ENCODE assay signal across 10 mouse cellular contexts in genomic region chr16:15294911-15295659, GRCm38 (mm10). TPM values are rescaled to one million over a fixed set of nuclear protein-coding genes. Genes with fewer than 3 reads are reported as not detected.
DNase-seq lines count a peak whose midpoint lies in the region; ATAC-seq and TF ChIP-seq lines count a peak whose summit lies in the region.
"Had no signal": no experiment of that assay in that cellular context is flagged by ENCODE, and none has a peak within 500 bp of the region (broad histone marks: within the 10 kb centered on the region; RNA-seq: fewer than 3 reads in every experiment).

No protein-coding gene starts in this region.

- H3K4me2 ChIP-seq in liver, postnatal 0 days (ENCODE audit: low read depth, low read length) = no peak overlapping the region
- no peak overlapping the region for H3K4me2 ChIP-seq in liver, embryonic 11.5 days
- H3K4me2 ChIP-seq in lung, embryonic 16.5 days (ENCODE audit: low read depth, low read length) = no peak overlapping the region
- H3K4me2 ChIP-seq: liver, embryonic 15.5 days had no signal

- 54% methylated on average over 8 of the region's 8 CpGs for WGBS in liver, postnatal 0 days (ENCODE audit: insufficient replicate concordance)
- 61% methylated on average over 8 of the region's 8 CpGs for WGBS in liver, embryonic 11.5 days
- 59% methylated on average over 8 of the region's 8 CpGs for WGBS in lung, embryonic 16.5 days

- no peaks in the 10 kb centered on the region for H3K4me1 ChIP-seq in liver, postnatal 0 days (ENCODE audit: insufficient read depth)
- H3K4me1 ChIP-seq in liver, embryonic 11.5 days (replicated peaks; ENCODE audit: control insufficient read depth, insufficient read depth, low read length) = no peaks in the 10 kb centered on the region
- H3K4me1 ChIP-seq in lung, embryonic 16.5 days (replicated peaks; ENCODE audit: control insufficient read depth, insufficient read depth, low read length) = no peaks in the 10 kb centered on the region
- H3K4me1 ChIP-seq: liver, embryonic 15.5 days had no signal

- H3K4me3 ChIP-seq in liver, postnatal 0 days (ENCODE audit: low read depth, low read length) = no peak overlapping the region
- H3K4me3 ChIP-seq in liver, embryonic 11.5 days (ENCODE audit: low read depth, low read length) = no peak overlapping the region
- no peak overlapping the region for H3K4me3 ChIP-seq in lung, embryonic 16.5 days (ENCODE audit: low read length)
- H3K4me3 ChIP-seq: liver, embryonic 15.5 days had no signal

- intact Hi-C loops in left cerebral cortex, postnatal 10 days (cut with DNase I) = loop anchor here (5.0 kb wide), 1 partner anchor 593 kb away; no protein-coding TSS in a partner anchor

- TF ChIP-seq EP300 in liver, postnatal 0 days (IDR thresholded peaks at IDR 0.05; ENCODE audit: low read depth) = no peak

- H3K27ac ChIP-seq in liver, postnatal 0 days (ENCODE audit: low read depth) = no peak overlapping the region
- no peak overlapping the region for H3K27ac ChIP-seq in liver, embryonic 11.5 days (ENCODE audit: low read depth, low read length)
- H3K27ac ChIP-seq in lung, embryonic 16.5 days (ENCODE audit: low read length) = no peak overlapping the region
- H3K27ac ChIP-seq: liver, embryonic 15.5 days had no signal

- no peaks in the 10 kb centered on the region for H3K9me3 ChIP-seq in liver, postnatal 0 days (ENCODE audit: low read length)
- no peaks in the 10 kb centered on the region for H3K9me3 ChIP-seq in liver, embryonic 11.5 days (ENCODE audit: control insufficient read depth, low read length)
- H3K9me3 ChIP-seq in lung, embryonic 16.5 days (ENCODE audit: control insufficient read depth, low read length) = no peaks in the 10 kb centered on the region
- H3K9me3 ChIP-seq: liver, embryonic 15.5 days had no signal

- H3K27me3 ChIP-seq in liver, postnatal 0 days (ENCODE audit: insufficient read depth, low read length) = no peaks in the 10 kb centered on the region
- H3K27me3 ChIP-seq in liver, embryonic 11.5 days (replicated peaks; ENCODE audit: control insufficient read depth, insufficient read depth, low read length) = no peaks in the 10 kb centered on the region
- H3K27me3 ChIP-seq in lung, embryonic 16.5 days (ENCODE audit: control insufficient read depth, insufficient read depth, low read depth, low read length) = no peaks in the 10 kb centered on the region
- H3K27me3 ChIP-seq: liver, embryonic 15.5 days had no signal

- peak; percentile 36; the same call in 1 of the 2 replicates for TF ChIP-seq CTCF in liver, postnatal 0 days (IDR thresholded peaks at IDR 0.05; ENCODE audit: low read depth)
- peak; percentile 34; the same call in 1 of the 2 replicates for TF ChIP-seq CTCF in brain, embryonic 14.5 days (IDR thresholded peaks at IDR 0.05; ENCODE audit: borderline replicate concordance, extremely low read depth, insufficient read depth, insufficient read length)

- TF ChIP-seq POLR2A in brain, embryonic 14.5 days (IDR thresholded peaks at IDR 0.05; ENCODE audit: borderline replicate concordance, extremely low read depth, insufficient read depth, insufficient read length, poor library complexity, severe bottlenecking) = no peak

- H3K36me3 ChIP-seq in liver, postnatal 0 days (replicated peaks; ENCODE audit: insufficient read depth, low read length) = no peaks in the 10 kb centered on the region
- no peaks in the 10 kb centered on the region for H3K36me3 ChIP-seq in liver, embryonic 11.5 days (ENCODE audit: control insufficient read depth, insufficient read depth, low read length)
- no peaks in the 10 kb centered on the region for H3K36me3 ChIP-seq in lung, embryonic 16.5 days (ENCODE audit: control insufficient read depth, insufficient read depth, low read length)
- H3K36me3 ChIP-seq: liver, embryonic 15.5 days had no signal

- no peak for ATAC-seq in liver, postnatal 0 days
- ATAC-seq in liver, embryonic 11.5 days (replicated peaks; ENCODE audit: low FRiP score) = no peak
- ATAC-seq in lung, embryonic 16.5 days (ENCODE audit: low read depth) = peak; percentile 36; the same call in 1 of the 2 replicates
- ATAC-seq in erythroid progenitor cell, adult 5-6 weeks (replicated peaks; ENCODE audit: low FRiP score, poor library complexity, severe bottlenecking) = no peak

- DNase-seq in liver, postnatal 0 days = no peak
- no peak for DNase-seq in liver, embryonic 11.5 days (ENCODE audit: low spot score)
- DNase-seq in brain, embryonic 14.5 days (ENCODE audit: low read depth) = peak; percentile 33
- peak; percentile 46 for DNase-seq in heart, postnatal 4 days
- no peak for DNase-seq in ovary, adult 18-20 months (ENCODE audit: low spot score)
- DNase-seq in left cerebral cortex, postnatal 10 days (ENCODE audit: extremely low spot score in 1 of 2, low spot score in 2 of 2) = no peak

- H3K9ac ChIP-seq in liver, postnatal 0 days (replicated peaks) = no peak overlapping the region
- no peak overlapping the region for H3K9ac ChIP-seq in liver, embryonic 11.5 days (ENCODE audit: low read depth, low read length)
- H3K9ac ChIP-seq in lung, embryonic 16.5 days (ENCODE audit: low read length) = no peak overlapping the region
- H3K9ac ChIP-seq: liver, embryonic 15.5 days had no signal

RNA-seq across cellular contexts. Expression of gene Gm21897, which starts 22.2 kb away (rescaled TPM):
- polyA plus RNA-seq in liver, postnatal 0 days (2015; fragmentation: Nextera tagmentation; extraction: Ambion mirVana) = not detected in 2 replicates
- polyA plus RNA-seq in liver, embryonic 11.5 days (2014; fragmentation: Nextera tagmentation; extraction: Ambion mirVana) = not detected in 2 replicates
- not detected in 2 replicates for polyA plus RNA-seq in brain, embryonic 14.5 days (2012; rRNA removed)
- total RNA-seq in heart, postnatal 4 days (2021) = not detected
- not detected in 2 replicates for polyA plus RNA-seq in lung, embryonic 16.5 days (2015; fragmentation: Nextera tagmentation; extraction: Ambion mirVana)
- not detected in 2 replicates for total RNA-seq in erythroid progenitor cell, adult 5-6 weeks (2015; ENCODE audit: low replicate concordance)
- total RNA-seq in erythroid progenitor cell, adult 5-6 weeks (2017; ENCODE audit: low replicate concordance) = 0.30 TPM in 1 of 2 replicates, not detected in the other
- total RNA-seq in left cerebral cortex, postnatal 10 days (2021) = not detected
- polyA plus RNA-seq: cerebellum, adult 2 months; liver, embryonic 15.5 days had no signal

Comparison
In these comparisons a context has a peak if more than half of its experiments do, and no peak if none do; other contexts are left out.
1. DNase-seq: peak in brain, embryonic 14.5 days (single experiment) and heart, postnatal 4 days (single experiment); none in liver, postnatal 0 days (single experiment), liver, embryonic 11.5 days (single experiment), ovary, adult 18-20 months (single experiment) and left cerebral cortex, postnatal 10 days (0 of 2).